Comparison of ENCODE assay signal across 9 mouse cellular contexts in the genomic region with DNA sequence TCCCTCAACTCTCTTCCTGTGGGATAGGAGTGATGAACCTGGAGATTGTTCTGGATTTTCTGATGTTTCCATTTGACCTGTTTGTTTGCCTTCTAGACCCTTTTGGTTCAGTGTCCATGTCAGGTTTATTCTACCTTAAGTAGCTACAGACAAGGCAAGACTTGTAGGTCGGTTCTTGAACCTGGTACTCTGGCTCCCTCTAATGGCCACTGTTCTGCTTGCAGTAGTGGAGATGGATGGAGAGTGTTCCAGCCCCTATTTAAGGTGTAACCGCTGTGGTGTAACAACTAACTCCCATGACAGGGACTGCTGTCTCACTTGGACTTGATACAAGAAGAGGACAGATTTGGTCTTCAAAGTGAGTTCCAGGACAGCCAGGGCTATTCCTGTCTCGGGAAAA. TPM values are rescaled to one million over a fixed set of nuclear protein-coding genes. Genes with fewer than 3 reads are reported as not detected.
DNase-seq lines count a peak whose midpoint lies in the region; ATAC-seq and TF ChIP-seq lines count a peak whose summit lies in the region.
"Had no signal": no experiment of that assay in that cellular context is flagged by ENCODE, and none has a peak within 500 bp of the region (broad histone marks: within the 10 kb centered on the region; RNA-seq: fewer than 3 reads in every experiment).

No protein-coding gene starts in this region.

- H3K36me3 ChIP-seq in ES-E14 (ENCODE audit: control insufficient read depth, insufficient read depth, low read length, poor library complexity, severe bottlenecking) = no peaks in the 10 kb centered on the region
- no peaks in the 10 kb centered on the region for H3K36me3 ChIP-seq in liver, embryonic 13.5 days
- H3K36me3 ChIP-seq: limb, embryonic 12.5 days had no signal

- no peaks in the 10 kb centered on the region for H3K9me3 ChIP-seq in ES-E14 (ENCODE audit: control insufficient read depth, insufficient read depth, low read depth, low read length)
- H3K9me3 ChIP-seq in liver, embryonic 13.5 days (replicated peaks) = no peaks in the 10 kb centered on the region
- H3K9me3 ChIP-seq: limb, embryonic 12.5 days had no signal

- no peak overlapping the region for H3K4me2 ChIP-seq in liver, embryonic 13.5 days
- H3K4me2 ChIP-seq: limb, embryonic 12.5 days had no signal

- H3K27ac ChIP-seq in ES-E14 (ENCODE audit: insufficient read depth, low read depth, low read length, poor library complexity, severe bottlenecking) = no peak overlapping the region
- H3K27ac ChIP-seq in liver, embryonic 13.5 days = no peak overlapping the region
- H3K27ac ChIP-seq: limb, embryonic 12.5 days had no signal

- WGBS in liver, embryonic 13.5 days (ENCODE audit: insufficient replicate concordance) = 16% methylated on average over 3 of the region's 3 CpGs

- H3K4me3 ChIP-seq in ES-E14 (ENCODE audit: insufficient read depth in 1 of 2, low read depth in 1 of 2, low read length in 2 of 2, poor library complexity in 1 of 2, severe bottlenecking in 1 of 2) = no peak overlapping the region
- H3K4me3 ChIP-seq in liver, embryonic 13.5 days (replicated peaks) = no peak overlapping the region
- H3K4me3 ChIP-seq: limb, embryonic 12.5 days had no signal

- H3K4me1 ChIP-seq in ES-E14 (ENCODE audit: control insufficient read depth in 2 of 2, insufficient read depth in 2 of 2, low read length in 2 of 2, poor library complexity in 1 of 2) = peaks cover 2 to 4% of the 10 kb centered on the region in 2 experiments; a peak in 3 of 4 replicates
- peaks cover 5% of the 10 kb centered on the region for H3K4me1 ChIP-seq in liver, embryonic 13.5 days (replicated peaks)
- H3K4me1 ChIP-seq: limb, embryonic 12.5 days had no signal

- 0 out of 2 replicates have a peak, but pooled peaks have one; percentile 56 for ATAC-seq in liver, embryonic 13.5 days (ENCODE audit: low read depth)

- H3K9ac ChIP-seq in ES-E14 (ENCODE audit: insufficient read depth, low read depth, low read length, poor library complexity, severe bottlenecking) = no peak overlapping the region
- H3K9ac ChIP-seq in liver, embryonic 13.5 days = no peak overlapping the region
- H3K9ac ChIP-seq: limb, embryonic 12.5 days had no signal

- H3K27me3 ChIP-seq in liver, embryonic 13.5 days = no peaks in the 10 kb centered on the region
- H3K27me3 ChIP-seq: limb, embryonic 12.5 days had no signal

- in situ Hi-C loops in ES-E14 (cut with MboI; ENCODE audit: low sequenced_read_pairs in 2 of 2, unreplicated experiment in 2 of 2) = no loop called here

- peak; percentile 83 to 86 for DNase-seq in B cell, adult 2 months
- DNase-seq in ES-E14 (ENCODE audit: low read depth, low spot score) = peak; percentile 91
- peak; percentile 64 for DNase-seq in cerebellum, adult 11 months
- DNase-seq in frontal cortex, postnatal 25 days (ENCODE audit: low spot score in 2 of 2) = peak; percentile 50 to 65
- peak; percentile 77 for DNase-seq in kidney, postnatal 14 days
- DNase-seq in liver, embryonic 13.5 days = peak; percentile 62
- peak; percentile 85 for DNase-seq in retina, embryonic 14.5 days (ENCODE audit: low spot score)
- DNase-seq in thymus, postnatal 36 days = peak; percentile 74 to 75

TF ChIP-seq in ES-E14, 5 proteins besides CTCF, POLR2A, EP300 and RAD21:
- TF ChIP-seq ZNF384 (IDR thresholded peaks at IDR 0.05; ENCODE audit: low read depth, low read length) (no peak), ZC3H11A (IDR thresholded peaks at IDR 0.05; ENCODE audit: borderline replicate concordance, low read depth, low read length) (peak; percentile 22; the same call in 1 of the 2 replicates)

RNA-seq across cellular contexts. Expression of a gene that starts 3.8 kb away (rescaled TPM):
- total RNA-seq in ES-E14 (2012; rRNA removed) = 31.5 and 42.6 TPM in 2 replicates
- 14.6 and 15.4 TPM in 2 replicates for polyA plus RNA-seq in liver, embryonic 13.5 days (2015; fragmentation: Nextera tagmentation; extraction: Ambion mirVana)

RNA-seq across cellular contexts. Expression of a gene that starts 32.5 kb away (rescaled TPM):
- 1.1 and 1.8 TPM in 2 replicates for total RNA-seq in ES-E14 (2012; rRNA removed)
- 0.44 and 0.70 TPM in 2 replicates for polyA plus RNA-seq in liver, embryonic 13.5 days (2015; fragmentation: Nextera tagmentation; extraction: Ambion mirVana)
